Mouse (Mus musculus): Measurements from ENCODE around the gene Dand5.
"Not testable (repeated sequence)": the region's sequence is repeated elsewhere in the genome, so short reads cannot be mapped to it uniquely, and the experiment has no call there.

Gene Dand5

DNA sequence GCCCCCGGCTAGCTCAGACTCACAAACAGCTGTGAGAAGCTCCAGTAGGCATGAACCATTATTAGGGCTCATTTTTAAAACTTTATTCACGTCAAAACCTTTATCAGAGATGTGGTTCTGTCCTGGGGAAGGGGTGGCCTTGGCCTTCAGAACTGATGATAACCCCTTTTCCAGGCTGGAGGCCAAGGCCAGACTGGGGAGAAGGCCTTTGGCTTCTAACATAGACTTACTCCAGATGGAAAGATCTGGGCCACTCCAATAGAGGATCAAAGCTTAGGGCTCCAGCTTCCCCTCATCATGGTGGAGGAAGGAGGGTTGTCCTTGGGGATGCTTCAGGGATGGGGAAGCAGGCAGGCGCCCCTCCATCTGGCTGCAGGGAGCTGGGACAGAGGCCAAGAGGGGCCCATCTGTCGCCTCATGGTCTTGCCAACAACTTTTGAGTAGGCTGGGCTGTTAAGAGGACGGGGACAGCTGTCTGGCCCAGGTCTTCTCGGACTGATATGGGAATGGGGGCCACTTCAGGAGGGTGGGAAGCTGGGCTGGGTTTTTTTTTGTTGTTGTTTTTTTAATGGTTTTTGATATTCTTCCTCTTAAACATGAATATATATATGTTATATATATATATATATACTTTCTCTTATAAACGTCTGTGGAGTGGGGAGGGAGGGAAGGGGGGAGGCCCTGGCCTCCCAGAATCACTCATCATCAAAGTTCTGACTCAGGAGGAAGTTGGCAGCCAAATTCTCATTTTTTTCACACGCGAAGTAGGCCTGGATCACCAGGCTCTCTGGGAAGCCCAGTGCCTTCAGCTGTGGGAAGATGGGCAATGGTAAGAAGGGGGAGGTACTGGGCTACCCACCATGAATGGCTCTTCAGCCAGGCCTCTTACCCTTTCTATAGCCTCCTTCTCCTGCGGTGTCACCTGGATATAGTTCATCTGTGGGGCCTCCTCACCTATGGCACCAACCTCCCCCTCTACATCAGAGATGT is 12.5 kb upstream of the Dand5 start:
- no peak for DNase-seq (ENCODE audit: low read depth, low spot score)

DNA sequence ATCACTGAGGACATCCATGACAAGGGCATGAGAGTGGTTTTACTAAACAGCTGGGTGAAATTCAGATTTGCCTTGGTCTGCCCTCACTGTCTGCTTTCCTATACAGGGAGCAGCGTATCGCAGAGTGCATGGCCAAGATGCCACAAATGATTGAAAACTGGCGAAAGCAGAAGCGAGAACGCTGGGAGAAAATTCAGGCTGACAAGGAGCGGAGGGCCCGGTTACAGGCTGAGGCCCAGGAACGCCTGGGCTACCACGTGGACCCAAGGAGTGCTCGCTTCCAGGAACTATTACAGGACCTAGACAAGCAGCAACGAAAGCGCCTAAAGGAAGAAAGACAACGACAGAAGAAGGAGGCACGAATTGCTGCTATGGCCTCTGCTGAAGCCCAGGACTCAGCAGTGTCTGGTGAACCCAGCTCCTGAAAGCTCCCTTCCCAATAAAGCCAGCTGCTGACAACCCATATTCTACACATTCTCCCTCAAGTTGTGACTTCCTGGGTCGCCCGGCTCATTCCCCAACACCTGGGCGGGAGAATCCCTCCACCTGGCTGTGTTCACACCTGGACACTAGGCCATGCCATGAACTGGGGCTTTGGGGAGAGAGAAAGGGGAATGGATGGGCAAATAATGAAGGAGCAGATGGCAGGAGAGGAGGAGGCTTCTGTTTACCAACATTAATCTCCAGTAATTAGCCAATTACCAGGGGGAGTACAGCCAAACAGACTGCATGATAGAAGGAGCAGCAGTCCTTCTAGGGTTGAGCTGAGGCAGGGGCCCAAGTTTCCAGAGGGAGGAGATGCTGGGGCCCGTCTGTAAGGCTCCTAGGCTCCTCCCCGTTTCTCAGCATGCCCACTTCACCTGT is 11.6 kb upstream of the Dand5 start:
- DNase-seq (ENCODE audit: low read depth, low spot score) = no peak

DNA sequence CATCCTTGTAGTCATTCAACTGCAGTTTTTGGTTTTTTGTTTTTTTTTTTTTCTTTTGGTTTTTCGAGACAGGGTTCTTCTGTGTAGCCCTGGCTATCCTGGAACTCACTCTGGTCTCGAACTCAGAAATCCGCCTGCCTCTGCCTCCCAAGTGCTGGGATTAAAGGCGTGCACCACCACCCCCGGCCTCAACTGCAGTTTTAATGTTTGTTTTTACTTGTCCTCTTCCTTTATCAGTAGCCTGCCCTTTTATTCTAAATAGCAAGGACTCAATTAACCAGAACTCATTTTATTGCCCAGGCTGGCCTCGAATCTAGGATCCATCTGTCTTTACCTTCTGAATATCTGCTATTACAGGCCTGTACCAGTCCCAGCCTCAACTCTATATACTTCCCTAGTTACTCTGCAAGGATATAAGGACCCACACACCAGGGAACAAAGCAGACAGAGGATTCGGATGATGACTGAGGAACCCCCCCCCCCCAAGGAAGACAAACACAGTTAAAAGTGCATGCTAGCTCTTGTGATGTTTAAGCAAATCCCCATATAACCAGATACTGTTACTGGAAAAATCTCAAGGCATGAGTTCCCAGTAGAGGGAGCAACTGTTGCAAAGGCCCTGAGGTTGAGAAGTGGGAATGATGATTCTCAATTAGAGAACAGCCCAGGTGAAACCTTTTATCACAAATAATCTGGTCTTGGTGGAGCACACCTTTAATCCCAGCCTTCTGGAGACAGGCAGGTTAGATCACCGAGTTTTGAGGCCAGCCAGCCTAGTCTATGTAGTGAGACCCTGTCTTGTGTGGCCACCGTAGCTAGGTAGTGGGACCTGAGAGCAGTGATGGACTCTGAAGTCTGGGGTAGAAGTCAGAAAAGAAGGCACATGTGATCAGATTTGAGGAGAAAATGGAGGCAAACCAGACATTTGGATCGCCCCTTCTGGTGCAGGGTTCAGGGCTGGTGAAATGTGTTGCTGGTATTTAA is 10.4 kb upstream of the Dand5 start:
- no peak for DNase-seq (ENCODE audit: low read depth, low spot score)

DNA sequence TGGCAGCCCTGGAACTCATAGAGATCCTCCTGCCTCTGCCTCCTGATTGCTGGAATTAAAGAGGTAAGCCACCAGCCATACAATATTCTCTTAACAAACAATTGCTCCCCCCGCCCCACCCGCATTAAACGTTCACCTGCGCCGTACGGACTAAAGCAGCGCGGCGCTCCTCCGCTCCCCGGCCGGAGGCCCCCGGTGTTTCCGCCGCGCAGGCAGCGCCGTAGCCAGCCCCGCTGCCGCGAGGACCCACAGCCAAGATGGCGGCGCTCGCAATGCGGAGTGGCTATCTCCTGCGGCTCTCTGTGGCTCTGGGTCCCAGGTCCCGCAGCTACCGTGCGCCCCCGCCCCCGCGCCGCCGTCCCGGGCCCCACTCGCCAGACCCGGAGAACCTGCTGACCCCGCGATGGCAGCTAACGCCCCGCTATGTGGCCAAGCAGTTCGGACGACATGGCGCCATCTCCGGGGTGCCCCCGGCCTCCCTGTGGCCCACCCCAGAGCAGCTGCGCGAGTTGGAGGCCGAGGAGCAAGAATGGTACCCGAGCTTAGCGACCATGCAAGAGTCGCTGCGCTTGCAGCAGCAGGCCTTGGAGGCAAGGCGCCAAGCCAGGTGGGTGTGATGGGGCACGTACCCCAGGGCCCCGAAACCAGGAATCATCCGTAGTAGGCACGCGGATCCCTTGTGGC is 9.6 kb upstream of the Dand5 start:
- peak; percentile 87 for DNase-seq (ENCODE audit: low read depth, low spot score)

DNA sequence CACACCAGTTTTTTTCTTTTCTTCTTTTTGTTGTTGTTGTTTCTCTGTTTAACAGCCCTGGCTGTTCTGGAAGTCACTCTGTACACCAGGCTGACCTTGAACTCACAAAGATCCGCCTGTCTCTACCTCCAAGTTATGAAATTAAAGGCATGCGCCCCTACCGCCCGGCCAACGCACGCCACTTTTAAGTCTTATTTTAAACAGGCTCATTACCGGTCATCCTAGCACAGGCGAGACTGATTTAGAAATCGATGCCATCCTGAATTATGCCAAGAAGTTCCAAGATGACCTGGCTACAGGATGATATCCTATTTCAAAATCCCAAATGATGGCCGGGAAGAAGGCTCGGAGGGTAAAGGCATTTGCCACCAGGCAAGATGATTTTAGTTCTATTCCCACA is 8.9 kb upstream of the Dand5 start, which contains the start of gene Gadd45gip1:
Gadd45gip1 (plus strand) TSS at position 33 of the 400 bp plus-strand sequence.
- DNase-seq (ENCODE audit: low read depth, low spot score) = peak; percentile 91

DNA sequence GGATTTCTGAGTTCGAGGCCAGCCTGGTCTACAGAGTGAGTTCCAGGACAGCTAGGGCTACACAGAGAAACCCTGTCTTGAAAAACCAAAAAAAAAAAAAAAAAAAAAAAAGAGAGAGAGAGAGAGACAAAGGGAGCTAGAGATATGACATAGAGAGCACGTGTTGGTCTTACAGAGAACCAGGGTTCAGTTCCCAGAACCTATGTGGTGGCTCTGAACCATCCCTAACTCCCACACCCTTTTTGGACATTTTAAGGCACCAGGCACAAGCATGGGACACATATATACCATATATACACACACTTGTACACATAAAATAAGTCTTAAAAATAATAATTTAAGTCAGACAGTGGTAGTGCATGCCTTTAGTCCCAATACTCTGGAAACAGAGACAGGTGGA is 3.9 kb upstream of the Dand5 start:
- DNase-seq (ENCODE audit: low read depth, low spot score) = not testable (repeated sequence)

DNA sequence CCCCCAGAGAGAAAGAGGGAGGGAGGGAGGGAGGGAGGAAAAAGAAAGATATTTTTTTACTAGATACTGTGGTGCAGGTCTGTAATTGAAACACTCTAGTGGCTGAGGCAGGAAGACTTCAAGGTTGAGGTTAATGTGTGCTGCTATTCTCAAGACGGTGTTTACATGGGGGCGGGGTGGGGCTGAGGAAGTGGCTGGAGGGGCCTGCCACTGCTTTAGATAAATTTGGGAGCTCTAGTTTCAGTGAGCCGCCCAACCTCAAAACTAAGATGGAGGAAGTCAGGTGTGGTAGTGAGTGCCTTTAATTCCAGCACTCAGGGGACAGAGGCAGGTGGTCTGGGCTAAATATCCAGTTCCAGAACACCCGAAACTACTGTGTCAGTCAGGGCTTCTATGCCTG is 3.0 kb upstream of the Dand5 start:
- DNase-seq (ENCODE audit: low read depth, low spot score) = no peak

DNA sequence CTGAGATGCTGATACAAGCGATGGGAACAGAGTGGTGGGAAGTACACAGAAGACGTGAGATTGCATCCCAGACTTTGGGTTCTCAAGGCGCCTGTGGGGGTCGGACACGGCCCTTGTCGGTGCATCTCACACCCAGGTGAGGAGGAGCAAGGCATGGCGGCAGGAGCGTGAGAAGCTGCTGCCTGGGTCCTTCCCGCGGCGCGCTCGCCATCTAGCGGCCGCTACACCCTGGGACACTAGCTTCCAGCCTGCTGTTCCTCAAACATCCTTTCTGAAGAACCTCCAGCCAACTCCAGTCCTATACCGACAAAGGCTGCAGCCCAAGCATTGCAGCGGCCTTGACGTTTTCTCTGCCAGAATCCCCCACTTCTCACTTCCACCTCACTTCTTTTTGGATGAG is 1.0 kb upstream of the Dand5 start:
- peak; percentile 92 for DNase-seq (ENCODE audit: low read depth, low spot score)

DNA sequence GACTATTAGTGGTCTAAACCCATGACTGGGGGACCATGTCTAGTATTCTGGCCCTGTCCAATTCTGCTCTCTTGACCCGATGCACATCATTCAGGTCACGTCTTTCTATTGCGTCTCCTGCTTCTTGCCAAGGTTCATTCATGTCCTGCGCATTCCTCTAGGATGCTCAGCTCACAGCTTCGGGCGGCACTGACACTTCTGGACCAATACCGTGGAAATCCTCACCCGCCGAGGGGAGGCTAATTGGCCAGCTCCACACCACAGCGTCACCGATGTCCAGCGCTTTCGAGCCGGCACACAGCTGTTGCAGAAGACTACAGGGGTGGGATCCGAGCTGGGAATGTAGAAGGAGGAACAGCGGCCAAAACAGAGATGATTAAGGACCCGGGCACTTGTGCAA is 6.5 kb downstream of the Dand5 start:
- peak; percentile 27 for DNase-seq (ENCODE audit: low read depth, low spot score)

DNA sequence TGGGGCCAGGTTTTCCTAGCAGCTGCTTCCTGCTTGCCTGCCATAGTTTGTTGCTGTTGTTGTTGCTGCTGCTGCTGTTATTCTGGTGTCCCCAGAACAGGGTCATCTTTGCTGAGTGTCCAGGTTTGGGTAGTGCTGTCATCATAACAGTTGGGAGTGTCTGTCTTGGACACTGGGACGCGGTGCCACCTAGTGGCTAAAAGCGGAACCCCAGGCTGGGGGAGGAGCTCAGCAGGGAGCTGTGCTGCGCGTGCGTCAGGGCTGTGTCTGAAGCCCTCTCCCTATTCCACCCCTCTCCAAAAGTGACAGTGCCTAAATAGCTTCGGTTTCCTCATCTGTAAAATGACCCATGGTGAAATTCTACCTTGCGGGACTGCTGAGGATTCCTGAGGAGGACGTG is 7.1 kb downstream of the Dand5 start:
- DNase-seq (ENCODE audit: low read depth, low spot score) = peak; percentile 95

DNA sequence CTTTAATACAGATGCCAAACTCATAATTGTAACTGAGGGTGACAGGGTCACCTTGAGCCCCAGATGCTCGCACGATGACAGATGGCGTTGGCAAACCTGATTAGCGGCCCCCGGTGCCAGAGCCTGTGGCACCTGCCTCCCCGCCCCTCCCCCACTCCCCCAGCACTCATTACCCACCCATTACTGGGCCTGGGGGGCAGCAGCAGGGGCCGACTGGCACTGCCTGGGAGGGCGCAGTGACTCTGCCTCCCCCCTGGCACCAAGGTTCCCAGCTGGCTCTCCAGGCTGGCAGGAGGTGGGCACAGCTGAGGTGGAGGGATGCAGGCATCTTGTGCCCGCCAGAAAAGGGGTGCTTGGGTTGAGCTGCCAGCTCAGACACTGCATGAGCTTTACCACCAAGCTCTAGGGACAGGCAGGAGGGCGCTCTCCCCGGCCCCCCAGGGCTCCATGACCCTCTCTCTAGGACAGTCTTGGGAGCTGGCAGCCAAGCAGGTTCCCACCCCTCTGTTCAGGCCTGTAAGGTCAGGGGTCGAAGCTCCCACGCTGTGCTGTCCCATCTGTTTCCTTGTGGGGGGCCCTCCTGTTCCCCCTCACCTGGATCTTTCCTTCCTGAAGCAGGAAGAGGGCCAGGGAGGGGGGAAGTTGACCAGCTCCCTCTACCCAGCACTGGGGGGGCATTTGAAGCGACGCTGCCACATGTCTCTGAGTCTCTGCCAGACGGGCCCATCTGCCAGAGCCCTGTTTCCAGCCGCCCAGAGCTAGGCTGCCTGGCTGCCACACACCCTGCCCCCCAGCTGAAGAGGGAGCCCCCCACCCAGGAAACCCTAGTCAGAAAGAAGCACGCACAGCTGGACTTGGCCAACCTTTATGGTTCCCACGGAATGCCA is 7.8 kb downstream of the Dand5 start:
- DNase-seq (ENCODE audit: low read depth, low spot score) = no peak

DNA sequence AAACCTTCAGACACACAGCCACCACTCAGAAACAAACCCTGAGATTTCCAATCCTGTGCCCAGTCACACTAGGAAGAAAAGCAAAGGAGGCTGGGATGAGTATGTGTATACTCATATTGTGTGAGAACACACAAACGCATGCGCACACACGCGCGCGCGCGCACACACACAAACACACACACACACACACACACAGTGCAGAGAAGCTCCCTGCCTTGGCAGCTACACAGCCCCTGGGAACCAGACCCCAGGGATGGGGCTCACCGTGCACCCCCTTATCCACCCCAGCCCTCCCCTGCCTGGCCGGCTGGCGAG is 8.4 kb downstream of the Dand5 start:
- DNase-seq (ENCODE audit: low read depth, low spot score) = no peak

DNA sequence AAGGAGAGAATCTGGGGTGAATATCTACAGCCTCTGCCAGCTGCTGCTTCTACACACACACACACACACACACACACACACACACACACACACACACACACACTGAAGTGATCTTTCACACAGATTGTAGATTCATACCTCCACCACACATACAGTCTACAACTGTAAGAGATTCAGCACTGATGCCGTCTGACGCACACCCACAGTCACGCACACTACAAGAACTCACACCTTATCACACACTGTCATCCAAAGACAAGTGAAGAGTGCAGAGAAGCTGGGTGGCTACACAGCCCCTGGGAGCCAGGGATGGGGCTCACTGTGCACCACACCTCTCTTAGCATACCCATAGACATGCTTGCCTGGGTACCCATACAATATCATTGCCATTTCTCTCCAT is 8.8 kb downstream of the Dand5 start:
- no peak for DNase-seq (ENCODE audit: low read depth, low spot score)

DNA sequence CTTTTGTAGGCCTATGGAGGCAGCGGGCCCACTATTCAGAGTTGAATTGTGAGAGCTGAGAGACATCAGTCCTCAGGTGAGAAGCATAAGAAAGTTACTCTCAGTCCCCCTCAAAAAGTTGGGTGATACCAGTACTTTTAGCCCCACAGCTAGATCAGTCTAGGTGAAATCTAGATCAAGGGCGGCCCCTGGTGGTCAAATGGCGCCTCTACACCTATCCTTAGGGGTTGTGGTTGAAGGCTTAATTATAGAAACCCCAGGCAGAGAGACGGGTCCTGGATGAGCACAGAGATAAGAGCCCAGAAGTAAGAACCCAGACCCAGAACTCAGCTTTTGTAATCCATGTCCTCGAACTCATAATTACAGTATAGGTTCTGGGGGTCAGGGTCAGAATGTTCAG is 9.6 kb downstream of the Dand5 start:
- DNase-seq (ENCODE audit: low read depth, low spot score) = peak; percentile 80

DNA sequence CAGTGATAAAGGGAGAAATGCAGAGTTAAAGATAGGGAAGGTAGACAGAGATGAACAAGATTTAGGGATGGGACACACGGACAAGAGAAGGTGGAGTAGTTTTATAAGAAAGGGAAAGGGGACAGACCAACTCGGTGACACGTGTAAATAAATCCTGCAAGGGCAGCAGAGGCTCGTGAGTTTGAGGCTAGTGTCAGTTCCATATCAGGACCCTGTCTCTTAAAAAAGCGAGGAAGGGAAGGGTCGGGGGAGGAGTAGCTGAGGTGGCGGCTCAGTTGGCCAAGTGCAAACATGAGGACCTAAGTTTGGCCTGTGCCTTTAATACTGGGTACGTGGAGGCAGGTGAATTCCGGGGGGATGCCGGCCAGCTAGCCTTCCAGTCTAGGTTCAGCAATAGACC is 11.3 kb downstream of the Dand5 start:
- no peak for DNase-seq (ENCODE audit: low read depth, low spot score)

DNA sequence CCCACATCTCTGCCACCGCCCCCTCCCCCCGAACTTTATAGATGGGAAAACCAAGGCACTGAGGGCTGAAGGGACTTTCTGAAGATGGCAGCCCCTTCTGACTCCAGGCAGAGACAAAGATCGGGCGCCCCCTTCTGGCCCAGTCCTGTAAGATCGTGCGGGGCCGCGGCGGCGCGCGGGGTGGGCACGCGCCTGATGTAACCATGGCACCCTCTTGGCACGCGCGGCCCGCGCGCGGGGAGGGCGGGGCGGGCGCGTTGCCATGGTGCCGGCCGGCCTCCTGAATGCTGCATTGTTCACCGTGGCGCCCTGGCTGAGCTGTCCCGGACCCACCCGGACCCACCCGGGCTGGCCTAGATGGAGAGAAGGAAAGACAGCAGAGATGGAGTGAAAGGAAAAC is 11.7 kb downstream of the Dand5 start:
- peak; percentile 89 for DNase-seq (ENCODE audit: low read depth, low spot score)

DNA sequence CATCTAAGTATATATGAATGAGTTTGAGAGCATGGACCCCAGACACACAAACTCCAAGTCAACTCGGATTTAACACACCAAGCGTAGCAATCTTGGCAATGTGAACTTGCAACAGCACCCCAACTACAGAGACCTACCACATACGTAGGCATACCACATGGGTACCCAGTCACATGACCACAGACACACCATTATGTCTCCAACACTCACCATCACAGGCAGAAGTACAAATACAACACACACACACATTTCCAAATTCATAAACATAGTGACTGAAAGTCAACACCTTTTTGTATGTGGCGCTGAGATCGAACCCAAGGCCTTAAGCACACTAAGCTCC is 12.7 kb downstream of the Dand5 start:
- DNase-seq (ENCODE audit: low read depth, low spot score) = no peak

DNA sequence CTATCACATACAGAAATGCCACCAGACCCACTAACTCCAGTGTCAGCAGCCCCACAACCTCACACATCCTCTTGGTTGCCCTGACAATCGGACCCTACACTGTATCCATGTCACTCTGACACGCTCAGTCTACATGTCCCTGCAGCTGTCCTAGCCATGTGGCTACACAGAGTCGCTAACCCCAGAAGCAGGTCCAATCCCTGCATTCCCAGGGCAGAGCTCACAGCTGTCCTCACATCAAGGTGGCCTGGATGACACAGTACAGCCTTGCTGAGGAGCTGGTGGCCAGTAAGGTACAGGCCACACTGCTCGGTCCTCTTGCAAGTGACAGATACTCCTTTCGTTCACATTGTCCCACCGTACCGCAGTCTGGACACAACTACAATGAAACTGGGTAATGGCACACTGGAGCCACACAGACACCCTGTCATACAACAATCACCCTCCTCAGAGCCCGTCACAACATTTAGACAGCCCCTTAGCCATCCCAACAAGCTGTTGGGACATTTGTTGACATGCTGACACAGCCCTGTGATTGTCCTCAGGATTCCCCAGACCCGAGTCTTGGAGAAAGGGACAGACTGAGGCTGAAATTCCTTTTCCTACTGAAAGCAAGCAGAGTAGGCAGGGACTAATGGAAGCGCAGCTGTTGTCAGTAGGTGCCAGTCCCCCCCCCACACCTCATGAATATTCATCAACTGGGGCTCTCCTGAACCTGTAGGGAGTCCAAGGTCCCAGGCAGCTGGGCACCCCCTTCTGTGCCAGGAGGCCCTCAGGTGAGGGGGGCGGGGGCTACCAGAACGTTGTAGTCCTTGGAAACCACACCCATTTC is 13.3 kb downstream of the Dand5 start:
- no peak for DNase-seq (ENCODE audit: low read depth, low spot score)

DNA sequence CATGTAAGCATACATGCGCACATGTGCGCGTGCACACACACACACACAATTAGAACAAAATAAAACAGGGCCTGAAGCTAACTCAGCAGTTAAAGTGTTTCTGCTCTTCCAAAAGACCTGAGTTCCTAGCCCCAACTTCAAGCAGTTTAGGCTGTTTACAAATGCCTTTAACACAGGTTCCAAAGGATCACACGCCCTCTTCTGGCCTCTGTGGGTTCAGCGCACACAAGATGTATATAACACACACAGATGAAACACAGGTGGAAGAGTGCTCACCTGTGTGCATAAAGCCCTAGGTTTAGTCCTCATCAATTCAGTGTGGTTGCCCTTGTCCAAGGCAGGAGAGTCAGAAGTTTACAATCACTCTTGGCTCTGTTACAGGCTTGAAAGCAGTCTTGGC is 16.6 kb downstream of the Dand5 start:
- DNase-seq (ENCODE audit: low read depth, low spot score) = peak; percentile 72
